Mouse (Mus musculus) cerebellum, adult 8-10 months (tissue): ENCODE measurements around the gene Hes7.

Source experiments
- DNase-seq: peaks from one replicate; pipeline ENCODE4 v3.0.0; 2022

The Hes7 gene

GRCm38 (mm10) chr11:69120221-69121000, at the start of gene Hes7:
Gene Hes7, plus strand, starts transcription at chr11:69120404.
- DNase-seq: no peak

- peak; percentile 93 for DNase-seq
Observed at GRCm38 (mm10) chr11:69070590-69071222, 49.5 kb upstream of the Hes7 start, which contains the start of gene Tmem107. Gene Tmem107, plus strand, starts transcription at chr11:69070806.

DNA sequence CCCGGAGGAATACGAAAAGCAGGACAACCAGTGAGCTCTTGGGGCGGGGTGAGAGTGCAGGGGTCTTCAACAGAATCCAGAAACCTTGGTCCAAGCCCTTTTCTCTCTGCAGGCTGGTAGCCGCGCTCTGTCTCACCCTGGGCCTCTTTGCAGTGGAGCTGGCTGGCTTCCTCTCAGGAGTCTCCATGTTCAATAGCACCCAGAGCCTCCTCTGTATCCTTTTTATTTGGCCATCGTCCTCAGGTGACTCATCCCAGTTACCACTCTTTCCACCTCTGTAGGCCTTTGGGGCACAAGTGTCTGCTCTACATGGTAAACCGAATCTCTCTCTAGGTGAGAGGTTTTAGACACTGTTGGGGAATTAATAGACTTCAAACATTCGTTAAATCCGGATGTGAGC, 48.9 kb upstream of the Hes7 start:
- DNase-seq: peak; percentile 53

GRCm38 (mm10) chr11:69072234-69072633, 48.0 kb upstream of the Hes7 start:
- no peak for DNase-seq

DNA sequence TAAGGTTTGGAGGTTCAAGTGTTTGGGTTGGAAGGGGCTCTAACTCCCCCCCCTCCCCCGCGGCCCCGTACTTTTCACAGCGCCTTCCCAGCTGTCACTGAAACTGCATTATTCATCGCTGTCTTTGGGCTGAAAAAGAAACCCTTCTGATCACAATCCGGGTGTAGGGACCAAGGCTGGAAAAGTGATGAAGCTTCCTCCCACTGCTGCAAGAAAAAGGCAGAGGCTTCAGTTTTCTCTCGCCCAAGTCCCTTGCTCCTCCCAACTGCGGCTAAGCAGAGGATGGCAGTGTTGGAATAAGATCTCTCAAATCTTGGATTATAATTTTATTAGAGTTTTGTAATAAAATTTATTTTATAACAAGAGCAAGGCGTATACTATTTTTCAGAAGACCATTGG, 47.5 kb upstream of the Hes7 start:
- DNase-seq: no peak

DNA sequence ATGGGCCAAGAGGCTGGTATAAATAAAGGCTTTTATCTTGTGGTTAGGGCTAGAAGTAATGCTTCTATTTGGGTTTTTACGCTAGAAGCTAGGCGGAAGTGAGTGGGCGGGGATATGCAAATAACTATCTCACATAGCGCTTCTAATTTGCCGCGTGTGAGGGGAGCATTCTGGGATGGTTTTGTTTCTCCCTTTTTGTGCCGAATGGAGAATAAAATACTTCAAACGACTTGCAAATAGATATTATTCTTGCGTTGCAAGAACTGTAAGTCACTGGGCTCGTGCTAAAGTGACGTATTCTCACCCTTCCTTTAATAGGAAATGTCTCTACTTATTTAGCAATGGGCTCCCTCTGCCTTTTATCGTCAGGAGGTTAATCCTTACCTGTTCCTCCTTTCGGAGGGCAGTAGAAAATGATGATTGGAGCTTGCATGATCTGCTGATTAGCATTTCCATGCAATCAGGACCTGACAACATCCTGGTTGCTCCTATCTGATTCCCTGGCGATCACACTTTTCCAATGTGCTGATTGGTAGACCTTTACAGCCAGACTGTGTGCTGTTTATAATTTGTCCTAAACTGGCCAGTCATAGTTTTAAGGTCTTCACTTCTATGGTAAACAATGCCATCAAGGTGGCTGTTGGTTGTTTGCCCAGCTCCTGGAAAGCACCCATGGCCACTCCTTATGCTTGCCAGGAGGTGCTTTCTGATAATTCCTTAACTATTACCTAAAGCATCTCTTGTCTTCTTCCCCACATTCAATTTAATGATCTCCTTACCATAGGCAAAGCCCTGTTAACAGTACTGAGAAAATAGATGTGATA, 46.9 kb upstream of the Hes7 start:
- DNase-seq: peak; percentile 93

DNA sequence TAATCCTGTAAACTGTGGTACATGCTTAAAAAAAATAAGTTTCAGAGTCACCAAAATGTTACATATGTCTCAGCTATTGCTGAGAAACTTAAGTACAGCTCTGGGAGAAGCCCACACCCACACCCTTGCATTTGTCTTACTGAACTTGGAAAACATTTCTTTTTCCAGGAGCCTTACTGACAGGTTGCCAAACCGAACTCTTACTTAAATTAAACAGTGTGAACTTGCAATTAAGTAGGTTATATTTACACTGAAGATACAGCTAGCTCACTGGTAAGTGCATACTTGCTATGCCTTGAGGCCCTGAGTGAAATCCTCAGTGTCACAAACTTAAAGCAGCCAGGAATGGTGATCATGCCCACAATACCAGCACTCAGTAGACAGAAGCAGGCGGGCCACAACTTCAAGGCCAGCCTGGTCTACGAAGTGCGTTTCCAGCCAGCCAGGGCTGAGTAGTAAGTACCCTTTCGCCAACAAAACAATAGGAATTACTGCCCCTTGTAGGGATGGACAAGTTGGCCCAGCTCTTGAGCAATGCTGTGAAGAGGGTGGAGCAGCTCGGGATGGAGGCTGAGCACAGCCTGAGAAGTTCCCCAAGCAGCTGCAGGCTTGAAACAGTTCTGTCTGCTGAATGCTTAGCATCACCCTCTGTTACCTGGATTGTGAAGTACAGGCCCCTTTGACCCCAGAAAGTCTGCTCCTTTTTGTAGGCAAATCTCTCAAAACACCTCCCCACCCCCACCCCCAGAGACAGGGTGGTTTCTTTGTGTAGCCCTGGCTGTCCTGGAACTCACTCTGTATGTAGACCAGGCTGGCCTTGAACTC, 46.0 kb upstream of the Hes7 start:
- no peak for DNase-seq

- no peak for DNase-seq
Observed at GRCm38 (mm10) chr11:69074776-69075069, 45.5 kb upstream of the Hes7 start.

GRCm38 (mm10) chr11:69075764-69076479, 44.3 kb upstream of the Hes7 start:
- DNase-seq: no peak

GRCm38 (mm10) chr11:69076572-69076971, 43.6 kb upstream of the Hes7 start:
- no peak for DNase-seq

- DNase-seq: no peak
Observed at GRCm38 (mm10) chr11:69077316-69077715, 42.9 kb upstream of the Hes7 start.

- DNase-seq: no peak
Observed at GRCm38 (mm10) chr11:69078041-69078440, 42.2 kb upstream of the Hes7 start.

DNA sequence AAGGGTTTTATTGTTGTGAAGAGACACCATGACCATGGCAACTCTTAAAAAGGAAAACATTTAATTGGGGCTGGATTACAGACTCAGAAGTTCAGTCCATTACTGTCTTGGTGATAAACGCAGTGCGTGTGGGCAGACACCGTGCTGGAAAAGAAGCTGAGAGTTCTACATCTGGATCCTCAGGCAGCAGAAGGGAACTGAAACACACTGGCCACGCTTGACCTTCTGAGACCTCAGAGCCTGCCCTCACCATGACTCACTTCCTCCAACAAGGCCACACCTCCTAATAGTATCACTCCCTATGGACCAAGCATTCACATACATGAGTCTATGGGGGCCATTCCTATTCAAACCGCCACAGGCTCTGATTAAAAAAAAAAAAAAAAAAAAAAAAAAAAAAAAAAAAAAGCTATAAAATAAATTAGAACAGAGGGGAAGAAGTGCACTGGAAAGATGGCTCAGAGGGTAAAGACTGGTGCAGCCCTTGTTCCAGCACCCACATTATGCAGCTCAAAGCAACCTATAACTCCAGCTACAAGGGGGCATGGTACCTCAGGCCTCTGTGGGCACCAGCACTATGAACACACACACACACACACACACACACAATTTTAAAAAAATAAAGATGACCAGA, 41.3 kb upstream of the Hes7 start:
- no peak for DNase-seq

GRCm38 (mm10) chr11:69080102-69080854, 39.9 kb upstream of the Hes7 start:
- DNase-seq: no peak

DNA sequence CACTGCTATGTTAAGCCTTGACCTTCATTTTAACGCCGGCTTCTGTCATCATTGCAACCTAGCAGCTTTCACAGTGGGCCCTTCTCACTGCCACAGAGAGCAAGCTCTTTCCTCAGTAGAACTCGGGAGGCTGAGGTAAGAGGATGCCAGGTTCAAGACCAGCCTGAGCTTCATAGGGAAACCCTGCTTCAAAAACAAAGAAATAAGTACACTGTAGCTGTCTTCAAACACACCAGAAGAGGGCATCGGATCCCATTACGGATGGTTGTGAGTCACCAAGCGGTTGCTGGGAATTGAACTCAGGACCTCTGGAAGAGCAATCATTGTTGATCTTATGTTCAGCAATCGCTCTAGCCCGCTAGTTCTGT, 39.4 kb upstream of the Hes7 start:
- no peak for DNase-seq

DNA sequence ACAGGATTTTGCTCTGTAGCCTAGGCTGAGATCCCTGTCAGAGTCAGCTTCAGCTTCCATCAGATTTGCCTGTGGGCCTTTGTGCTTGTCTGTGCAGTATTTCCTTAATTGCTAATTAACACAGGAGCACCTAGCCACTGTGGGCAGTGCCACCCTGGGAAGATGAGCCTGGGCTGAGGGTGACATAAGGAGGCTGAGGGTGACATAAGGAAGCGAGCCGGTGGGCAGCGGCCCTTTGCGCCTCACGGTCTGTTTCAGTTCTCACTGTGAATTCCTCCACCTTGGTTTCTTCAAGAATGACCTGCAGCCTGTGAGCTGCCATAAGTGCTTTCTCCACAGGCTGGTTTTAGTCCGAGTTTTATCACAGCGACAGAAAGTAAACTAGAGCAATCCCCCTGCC, 38.6 kb upstream of the Hes7 start:
- no peak for DNase-seq

DNA sequence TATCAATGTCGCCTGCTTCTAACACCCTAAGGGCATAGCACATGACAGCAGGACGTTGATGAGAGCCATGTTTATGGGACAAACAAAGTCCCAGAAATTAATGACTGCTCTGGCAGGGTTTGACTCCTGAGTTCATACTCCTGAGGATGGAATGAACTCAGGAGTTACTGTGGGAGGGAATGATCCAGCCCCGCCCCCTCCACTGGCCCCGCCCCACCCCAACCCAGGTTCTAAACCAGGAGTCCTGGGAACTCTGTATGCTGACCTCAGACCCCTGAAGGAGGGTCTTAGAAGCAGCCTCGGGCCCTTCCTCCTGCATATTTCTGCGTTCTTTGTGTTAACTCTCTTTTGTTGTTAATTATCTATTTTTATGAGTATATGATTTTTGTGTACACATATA, 34.6 kb upstream of the Hes7 start:
- no peak for DNase-seq

DNA sequence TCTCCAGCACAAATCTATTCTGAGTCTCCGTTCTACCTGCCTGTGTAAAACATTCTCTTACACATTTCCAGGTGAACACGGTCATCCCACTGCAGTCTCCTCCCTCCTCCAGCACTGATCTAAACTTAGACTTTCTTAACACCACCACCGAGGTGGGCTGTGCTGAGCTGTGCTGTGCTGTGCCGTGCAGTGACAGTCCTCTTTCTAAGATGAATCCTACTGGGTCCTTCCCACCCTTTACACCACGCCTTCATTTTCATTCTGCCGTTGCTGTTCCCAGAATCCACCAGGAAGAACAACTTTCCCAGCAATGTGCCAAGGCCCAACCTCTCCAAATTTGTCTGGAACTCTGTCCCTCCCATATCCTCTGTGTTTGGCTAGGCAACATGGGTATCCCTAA, 33.8 kb upstream of the Hes7 start:
- DNase-seq: no peak

- no peak for DNase-seq
Observed at GRCm38 (mm10) chr11:69087082-69087481, 33.1 kb upstream of the Hes7 start.

GRCm38 (mm10) chr11:69087597-69087996, 32.6 kb upstream of the Hes7 start:
- DNase-seq: no peak
